Mouse (Mus musculus) brain, embryonic 14.5 days (tissue): ENCODE data around the gene Gm20441.

Source experiments
- CTCF ChIP-seq: fragments of 200-500 bp; IDR thresholded peaks from 2 replicates; pipeline ENCODE4 v1.5.1; 2012; ENCODE audit warnings: inconsistent platforms, mild to moderate bottlenecking, moderate library complexity, borderline replicate concordance; ENCODE audit not compliant: insufficient read depth, insufficient read length; ENCODE audit errors: extremely low read depth
- POLR2A ChIP-seq: fragments of 200-500 bp; IDR thresholded peaks from 2 replicates; pipeline ENCODE4 v1.6.1; 2012; ENCODE audit warnings: mild to moderate bottlenecking, inconsistent platforms, borderline replicate concordance; ENCODE audit not compliant: poor library complexity, insufficient read depth, insufficient read length, severe bottlenecking; ENCODE audit errors: extremely low read depth

DNA sequence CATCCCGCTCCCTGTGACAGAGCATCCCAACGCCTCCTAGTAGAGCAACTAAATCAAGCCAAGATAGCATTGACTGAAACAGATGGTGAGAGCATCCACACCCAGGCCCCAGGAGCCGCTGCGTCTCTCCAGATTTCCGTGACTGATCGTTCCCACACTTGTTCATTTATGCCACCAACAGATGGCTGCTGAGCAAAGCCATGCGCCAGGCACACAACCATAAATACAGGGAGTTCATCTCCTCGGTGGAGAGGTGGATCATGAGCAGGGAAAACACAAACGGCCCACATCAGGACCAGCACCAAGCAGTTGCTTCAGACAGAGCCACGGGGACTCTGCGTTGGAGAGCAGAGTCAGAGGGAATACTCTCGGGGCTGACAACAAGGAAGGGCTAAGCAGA, 37.4 kb downstream of the Gm20441 start:
- TF ChIP-seq CTCF (no peak), POLR2A (no peak)
